ENCODE assay signal across 17 mouse cellular contexts in genomic region chr14:52410142-52410919, GRCm38 (mm10). TPM values are rescaled to one million over a fixed set of nuclear protein-coding genes. Genes with fewer than 3 reads are reported as not detected.
"Had no signal": no experiment of that assay in that cellular context is flagged by ENCODE, and none has a peak within 500 bp of the region (broad histone marks: within the 10 kb centered on the region; RNA-seq: fewer than 3 reads in every experiment).

No protein-coding gene starts in this region.

RNA-seq across cellular contexts. Expression of gene Olfr1510, which starts 3.8 kb away (rescaled TPM):
- total RNA-seq: layer of hippocampus, adult 8-10 months; layer of hippocampus, postnatal 14 days; left cerebral cortex, adult 18-20 months; left cerebral cortex, postnatal 10 days; left cerebral cortex, postnatal 4 days; neutrophil, adult 5-6 weeks had no signal
- polyA plus RNA-seq: intestine, postnatal 0 days; large intestine, adult 2 months; limb, embryonic 14.5 days; liver, embryonic 11.5 days; liver, embryonic 15.5 days; lung, adult 2 months; lung, postnatal 0 days; midbrain, embryonic 12.5 days; myocyte; neural tube, embryonic 12.5 days; thymus, postnatal 0 days had no signal

RNA-seq across cellular contexts. Expression of gene Olfr1511, which starts 13.2 kb away (rescaled TPM):
- total RNA-seq: layer of hippocampus, adult 8-10 months; layer of hippocampus, postnatal 14 days; left cerebral cortex, adult 18-20 months; left cerebral cortex, postnatal 10 days; left cerebral cortex, postnatal 4 days; neutrophil, adult 5-6 weeks had no signal
- polyA plus RNA-seq: intestine, postnatal 0 days; large intestine, adult 2 months; limb, embryonic 14.5 days; liver, embryonic 11.5 days; liver, embryonic 15.5 days; lung, adult 2 months; lung, postnatal 0 days; myocyte; neural tube, embryonic 12.5 days; thymus, postnatal 0 days had no signal

RNA-seq across cellular contexts. Expression of gene Olfr1512, which starts 31.4 kb away (rescaled TPM):
- total RNA-seq: layer of hippocampus, adult 8-10 months; layer of hippocampus, postnatal 14 days; left cerebral cortex, adult 18-20 months; left cerebral cortex, postnatal 10 days; left cerebral cortex, postnatal 4 days; neutrophil, adult 5-6 weeks had no signal
- polyA plus RNA-seq: intestine, postnatal 0 days; large intestine, adult 2 months; limb, embryonic 14.5 days; liver, embryonic 11.5 days; liver, embryonic 15.5 days; lung, adult 2 months; lung, postnatal 0 days; midbrain, embryonic 12.5 days; myocyte; neural tube, embryonic 12.5 days; thymus, postnatal 0 days had no signal

RNA-seq across cellular contexts. Expression of gene Olfr1509, which starts 32.5 kb away (rescaled TPM):
- total RNA-seq: layer of hippocampus, adult 8-10 months; layer of hippocampus, postnatal 14 days; left cerebral cortex, adult 18-20 months; left cerebral cortex, postnatal 10 days; left cerebral cortex, postnatal 4 days; neutrophil, adult 5-6 weeks had no signal
- polyA plus RNA-seq: intestine, postnatal 0 days; large intestine, adult 2 months; limb, embryonic 14.5 days; liver, embryonic 11.5 days; liver, embryonic 15.5 days; lung, adult 2 months; lung, postnatal 0 days; midbrain, embryonic 12.5 days; myocyte; neural tube, embryonic 12.5 days; thymus, postnatal 0 days had no signal

RNA-seq across cellular contexts. Expression of gene Olfr1513, which starts 54.1 kb away (rescaled TPM):
- total RNA-seq: layer of hippocampus, adult 8-10 months; layer of hippocampus, postnatal 14 days; left cerebral cortex, adult 18-20 months; left cerebral cortex, postnatal 10 days; left cerebral cortex, postnatal 4 days; neutrophil, adult 5-6 weeks had no signal
- polyA plus RNA-seq: intestine, postnatal 0 days; large intestine, adult 2 months; limb, embryonic 14.5 days; liver, embryonic 11.5 days; liver, embryonic 15.5 days; lung, adult 2 months; lung, postnatal 0 days; midbrain, embryonic 12.5 days; myocyte; neural tube, embryonic 12.5 days; thymus, postnatal 0 days had no signal
